Comparison of ENCODE assay signal across 12 mouse cellular contexts in genomic region chr4:137917591-137917990, GRCm38 (mm10). TPM values are rescaled to one million over a fixed set of nuclear protein-coding genes. Genes with fewer than 3 reads are reported as not detected.
DNase-seq lines count a peak whose midpoint lies in the region; ATAC-seq lines count a peak whose summit lies in the region.
"Had no signal": no experiment of that assay in that cellular context is flagged by ENCODE, and none has a peak within 500 bp of the region (broad histone marks: within the 10 kb centered on the region; RNA-seq: fewer than 3 reads in every experiment).

No protein-coding gene starts in this region.

- no peak for ATAC-seq in forebrain, embryonic 14.5 days
- ATAC-seq in forebrain, embryonic 11.5 days (replicated peaks; ENCODE audit: low FRiP score), result no peak
- peak; percentile 84 for ATAC-seq in embryonic facial prominence, embryonic 14.5 days (ENCODE audit: low read depth)
- no peak for ATAC-seq in limb, embryonic 15.5 days (ENCODE audit: insufficient number of reproducible peaks, low FRiP score, low TSS enrichment, low read depth)

- peak; percentile 73 for DNase-seq in forebrain, embryonic 14.5 days (ENCODE audit: low spot score)
- DNase-seq in forebrain, embryonic 11.5 days (ENCODE audit: low spot score), result no peak
- DNase-seq in kidney, postnatal 14 days, result peak; percentile 30
- DNase-seq in kidney, adult 11 months, result no peak
- DNase-seq in embryonic facial prominence, embryonic 14.5 days (ENCODE audit: low spot score), result peak; percentile 93
- DNase-seq in embryo, embryonic 11 days, result no peak
- DNase-seq in left cerebral cortex, adult 8-10 months (ENCODE audit: low spot score in 2 of 2), result no peak
- DNase-seq: adrenal gland, postnatal 36 days; cerebellum, postnatal 14 days; layer of hippocampus, postnatal 36 days; retina, postnatal 1 day had no signal

- no peak overlapping the region for H3K9ac ChIP-seq in forebrain, embryonic 14.5 days (ENCODE audit: low read length)
- H3K9ac ChIP-seq in forebrain, embryonic 11.5 days (ENCODE audit: low read length), result no peak overlapping the region
- H3K9ac ChIP-seq in embryonic facial prominence, embryonic 14.5 days (ENCODE audit: low read depth, low read length), result peak overlapping the region; percentile 35; the same call in 1 of the 2 replicates
- no peak overlapping the region for H3K9ac ChIP-seq in limb, embryonic 15.5 days

- no peak overlapping the region for H3K27ac ChIP-seq in forebrain, embryonic 14.5 days (ENCODE audit: low read depth, low read length)
- H3K27ac ChIP-seq in forebrain, embryonic 11.5 days (ENCODE audit: low read depth, low read length), result no peak overlapping the region
- peak overlapping the region; percentile 84 for H3K27ac ChIP-seq in embryonic facial prominence, embryonic 14.5 days (replicated peaks; ENCODE audit: low read depth, low read length)
- peak overlapping the region; percentile 67 for H3K27ac ChIP-seq in limb, embryonic 15.5 days

- no peaks in the 10 kb centered on the region for H3K9me3 ChIP-seq in forebrain, embryonic 14.5 days (replicated peaks; ENCODE audit: control insufficient read depth, low read length)
- H3K9me3 ChIP-seq in forebrain, embryonic 11.5 days (ENCODE audit: control insufficient read depth, low read length), result no peaks in the 10 kb centered on the region
- no peaks in the 10 kb centered on the region for H3K9me3 ChIP-seq in embryonic facial prominence, embryonic 14.5 days (ENCODE audit: control insufficient read depth, low read length)
- H3K9me3 ChIP-seq in limb, embryonic 15.5 days, result no peaks in the 10 kb centered on the region

- H3K4me1 ChIP-seq in forebrain, embryonic 14.5 days (ENCODE audit: control insufficient read depth, insufficient read depth, low read length), result peaks cover 43% of the 10 kb centered on the region
- H3K4me1 ChIP-seq in forebrain, embryonic 11.5 days (replicated peaks; ENCODE audit: control insufficient read depth, insufficient read depth, low read length), result peaks cover 26% of the 10 kb centered on the region
- H3K4me1 ChIP-seq in embryonic facial prominence, embryonic 14.5 days (ENCODE audit: control insufficient read depth, insufficient read depth, low read length), result peaks cover 65% of the 10 kb centered on the region
- peaks cover 60% of the 10 kb centered on the region for H3K4me1 ChIP-seq in limb, embryonic 15.5 days

- no peaks in the 10 kb centered on the region for H3K36me3 ChIP-seq in forebrain, embryonic 14.5 days (ENCODE audit: control insufficient read depth, insufficient read depth, low read length)
- no peaks in the 10 kb centered on the region for H3K36me3 ChIP-seq in forebrain, embryonic 11.5 days (ENCODE audit: control insufficient read depth, insufficient read depth, low read length)
- H3K36me3 ChIP-seq in embryonic facial prominence, embryonic 14.5 days (ENCODE audit: control insufficient read depth, insufficient read depth, low read length), result peaks cover 10% of the 10 kb centered on the region; the same call in 1 of the 2 replicates
- peaks cover 12% of the 10 kb centered on the region for H3K36me3 ChIP-seq in limb, embryonic 15.5 days

- H3K27me3 ChIP-seq in forebrain, embryonic 14.5 days (replicated peaks; ENCODE audit: control insufficient read depth, insufficient read depth, low read length), result no peaks in the 10 kb centered on the region
- H3K27me3 ChIP-seq in forebrain, embryonic 11.5 days (ENCODE audit: control insufficient read depth, insufficient read depth, low read length), result peaks cover 5% of the 10 kb centered on the region; the same call in 1 of the 2 replicates
- no peaks in the 10 kb centered on the region for H3K27me3 ChIP-seq in embryonic facial prominence, embryonic 14.5 days (replicated peaks; ENCODE audit: control insufficient read depth, insufficient read depth, low read length)
- no peaks in the 10 kb centered on the region for H3K27me3 ChIP-seq in limb, embryonic 15.5 days

- H3K4me3 ChIP-seq in forebrain, embryonic 14.5 days (ENCODE audit: low read depth, low read length), result no peak overlapping the region
- no peak overlapping the region for H3K4me3 ChIP-seq in forebrain, embryonic 11.5 days (ENCODE audit: low read depth, low read length)
- no peak overlapping the region for H3K4me3 ChIP-seq in embryonic facial prominence, embryonic 14.5 days (ENCODE audit: low read depth, low read length)
- H3K4me3 ChIP-seq in limb, embryonic 15.5 days, result no peak overlapping the region

- H3K4me2 ChIP-seq in forebrain, embryonic 14.5 days (ENCODE audit: low read length), result no peak overlapping the region
- no peak overlapping the region for H3K4me2 ChIP-seq in forebrain, embryonic 11.5 days (ENCODE audit: low read depth, low read length, severe bottlenecking)
- H3K4me2 ChIP-seq in embryonic facial prominence, embryonic 14.5 days (ENCODE audit: low read depth, low read length), result peak overlapping the region; percentile 31
- no peak overlapping the region for H3K4me2 ChIP-seq in limb, embryonic 15.5 days

- WGBS in forebrain, embryonic 14.5 days, result 26% methylated on average over 6 of the region's 6 CpGs
- 65% methylated on average over 6 of the region's 6 CpGs for WGBS in forebrain, embryonic 11.5 days
- 31% methylated on average over 6 of the region's 6 CpGs for WGBS in embryonic facial prominence, embryonic 14.5 days
- 31% methylated on average over 6 of the region's 6 CpGs for WGBS in limb, embryonic 15.5 days

RNA-seq across cellular contexts. Expression of gene Ece1, which starts 55.6 kb away (rescaled TPM):
- 9.1 and 12.0 TPM in 2 replicates for polyA plus RNA-seq in forebrain, embryonic 14.5 days (2014; fragmentation: Nextera tagmentation; extraction: Ambion mirVana)
- 35.0 and 35.2 TPM in 2 replicates for polyA plus RNA-seq in forebrain, embryonic 11.5 days (2014; fragmentation: Nextera tagmentation; extraction: Ambion mirVana)
- 57.8 and 62.1 TPM in 2 replicates for polyA plus RNA-seq in embryonic facial prominence, embryonic 14.5 days (2014; fragmentation: Nextera tagmentation; extraction: Ambion mirVana)
- polyA plus RNA-seq in limb, embryonic 15.5 days (2015; fragmentation: Nextera tagmentation; extraction: Ambion mirVana), result 39.0 and 52.5 TPM in 2 replicates
- total RNA-seq in left cerebral cortex, adult 8-10 months (2022), result 10 to 100 TPM; 81.0 to 85.8 (median 83.3) TPM

Comparison
In these comparisons a context has a peak if more than half of its experiments do, and no peak if none do; other contexts are left out.
1. DNase-seq: peak in forebrain, embryonic 14.5 days (single experiment), kidney, postnatal 14 days (single experiment) and embryonic facial prominence, embryonic 14.5 days (single experiment); none in forebrain, embryonic 11.5 days (single experiment), kidney, adult 11 months (single experiment), embryo, embryonic 11 days (single experiment) and left cerebral cortex, adult 8-10 months (0 of 2).
2. H3K27ac ChIP-seq: peak in embryonic facial prominence, embryonic 14.5 days (single experiment) and limb, embryonic 15.5 days (single experiment); none in forebrain, embryonic 14.5 days (single experiment) and forebrain, embryonic 11.5 days (single experiment).